Mouse (Mus musculus) stomach, embryonic 15.5 days (tissue): ENCODE results near the gene Gpr174. TPM values are rescaled to one million over a fixed set of nuclear protein-coding genes. Genes with fewer than 3 reads are reported as not detected.
"Not testable (repeated sequence)": the region's sequence is repeated elsewhere in the genome, so short reads cannot be mapped to it uniquely, and the experiment has no call there.

ENCODE experiments used
- ATAC-seq: fragments of 200-750 bp; cut with Nextera tagmentation; 2 replicates; pipeline ENCODE4 v1.8.0; 2017; ENCODE audit warnings: low read depth, moderate number of reproducible peaks, moderate TSS enrichment; ENCODE audit not compliant: insufficient read depth, low FRiP score
- H3K27ac ChIP-seq: fragments of 300-500 bp; sonication (generic); 2 replicates; pipeline ENCODE4 v1.5.1; 2015; ENCODE audit warnings: mild to moderate bottlenecking, inconsistent platforms
- H3K27me3 ChIP-seq: fragments of 300-500 bp; sonication (generic); replicated peaks from 2 replicates; pipeline ENCODE4 v1.6.1; 2015; ENCODE audit warnings: inconsistent platforms
- H3K36me3 ChIP-seq: fragments of 300-500 bp; sonication (generic); 2 replicates; pipeline ENCODE4 v1.6.1; 2015; ENCODE audit warnings: inconsistent platforms
- H3K4me1 ChIP-seq: fragments of 300-500 bp; sonication (generic); 2 replicates; pipeline ENCODE4 v1.6.1; 2015; ENCODE audit warnings: inconsistent platforms
- H3K4me2 ChIP-seq: fragments of 300-500 bp; sonication (generic); 2 replicates; pipeline ENCODE4 v1.6.1; 2015; ENCODE audit warnings: mild to moderate bottlenecking, inconsistent platforms
- H3K4me3 ChIP-seq: fragments of 300-500 bp; sonication (generic); replicated peaks from 2 replicates; pipeline ENCODE4 v1.5.1; 2015; ENCODE audit warnings: inconsistent platforms
- H3K9ac ChIP-seq: fragments of 300-500 bp; sonication (generic); 2 replicates; pipeline ENCODE4 v1.6.1; 2015; ENCODE audit warnings: inconsistent platforms
- H3K9me3 ChIP-seq: fragments of 300-500 bp; sonication (generic); 2 replicates; pipeline ENCODE4 v1.6.1; 2016; ENCODE audit warnings: inconsistent platforms
- WGBS: fragments of 180-500 bp; shearing (Covaris S2); methylation state at CpG from one replicate; pipeline ENCODE4 v1.1.7; 2015; 5-methylcytosine and 5-hydroxymethylcytosine counted together
- polyA plus RNA-seq: library from polyadenylated mRNA; unstranded; fragments of >200 nt; fragmentation: Nextera tagmentation; extraction: Ambion mirVana; gene quantifications from 2 replicates; pipeline ENCODE4 v1.2.1, GENCODE M21; 2015

Gene Gpr174
- polyA plus RNA-seq, result 0.10 and 0.42 TPM in 2 replicates

DNA sequence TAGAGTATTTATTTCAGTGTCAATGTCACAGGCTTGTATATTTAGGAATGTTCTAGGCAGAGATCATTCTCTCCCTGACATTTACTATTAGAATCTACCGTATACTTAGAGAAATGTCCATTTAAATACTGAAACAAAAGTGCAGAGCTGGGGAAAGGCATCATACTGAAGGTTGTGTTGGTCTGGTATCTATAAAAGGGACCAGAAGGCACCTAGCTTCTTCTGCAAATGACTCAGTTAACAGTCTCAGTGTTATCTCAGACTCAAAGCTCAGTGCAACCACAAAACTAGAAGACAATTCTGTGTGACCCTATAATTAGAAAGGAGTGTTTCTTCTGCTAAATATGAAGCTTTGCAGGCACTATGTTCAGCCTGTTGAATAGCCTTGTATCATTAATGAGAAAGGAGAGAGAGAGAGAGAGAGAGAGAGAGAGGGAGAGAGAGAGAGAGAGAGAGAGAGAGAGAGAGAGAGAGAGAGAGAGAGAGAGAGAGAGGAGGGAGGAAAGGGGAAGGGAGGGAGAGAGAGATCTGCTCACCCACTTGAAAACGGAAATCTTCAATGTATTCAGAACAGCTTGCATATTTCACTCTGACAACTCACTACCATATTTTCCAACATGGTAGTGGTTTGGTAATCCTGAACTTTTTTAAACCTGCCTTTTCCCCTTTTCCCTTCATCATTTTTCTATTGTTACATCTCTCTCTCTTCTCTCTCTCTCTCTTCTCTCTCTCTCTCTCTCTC, at the start of gene Gpr174:
Gpr174 (plus strand) TSS at position 393 of the 742 bp plus-strand sequence.
- Histone ChIP-seq H3K36me3 (no peaks in the 10 kb centered on the region), H3K27ac (no peak within 1 kb of the TSS), H3K27me3 (no peaks in the 10 kb centered on the region), H3K4me3 (no peak within 1 kb of the TSS), H3K9ac (no peak within 1 kb of the TSS), H3K4me2 (no peak within 1 kb of the TSS), H3K4me1 (no peaks in the 10 kb centered on the region), H3K9me3 (no peaks in the 10 kb centered on the region)
- 57% methylated on average over 2 of the region's 2 CpGs for WGBS
- no peak for ATAC-seq

DNA sequence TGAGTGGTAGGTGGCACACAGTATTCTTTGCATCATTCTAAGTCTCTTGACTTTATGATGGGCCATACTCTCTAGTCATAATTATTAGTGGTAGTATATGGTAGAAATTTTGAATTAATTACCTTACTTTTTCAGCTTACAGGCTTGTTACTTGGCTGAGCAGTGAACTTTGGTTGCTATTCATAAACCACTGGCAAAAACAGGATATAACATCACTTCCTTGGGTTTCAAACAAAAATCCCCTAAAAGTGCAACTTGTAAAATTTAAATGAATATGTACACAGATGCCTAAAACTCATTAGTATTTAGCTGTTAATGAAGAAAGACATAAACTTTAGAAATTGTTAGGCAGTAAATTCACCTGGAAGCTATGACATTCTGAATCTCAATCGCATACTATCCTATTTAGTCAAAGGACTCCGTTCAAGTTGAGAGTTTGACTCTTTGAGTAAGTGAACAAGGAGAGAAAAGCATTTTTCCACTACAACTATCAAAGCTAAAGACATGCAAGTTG, 38.0 kb upstream of the Gpr174 start:
- no peak for ATAC-seq
- Histone ChIP-seq H3K9ac (no peak overlapping the region), H3K36me3 (no peaks in the 10 kb centered on the region), H3K27ac (no peak overlapping the region), H3K9me3 (no peaks in the 10 kb centered on the region), H3K4me1 (no peaks in the 10 kb centered on the region), H3K4me2 (no peak overlapping the region), H3K4me3 (no peak overlapping the region), H3K27me3 (no peaks in the 10 kb centered on the region)
- WGBS, result 81% methylated on average over 2 of the region's 2 CpGs

DNA sequence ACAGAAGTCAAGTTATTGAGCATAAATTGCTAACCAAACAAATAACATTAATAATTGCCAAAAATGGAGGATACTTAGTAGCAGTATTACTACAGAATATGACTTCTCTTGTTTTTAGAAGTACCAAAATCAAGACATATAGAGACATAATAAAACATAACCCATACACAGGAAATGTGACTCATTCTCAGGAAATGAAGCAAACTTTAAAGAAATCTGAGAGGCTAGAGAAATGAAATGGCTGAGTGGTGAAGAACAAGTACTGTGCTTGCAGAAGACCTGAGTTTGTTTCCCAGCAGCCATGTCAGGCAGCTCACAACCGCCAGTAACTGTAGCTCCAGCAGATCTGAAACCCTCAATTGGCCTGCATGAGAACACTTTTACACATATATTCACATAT, 30.8 kb upstream of the Gpr174 start:
- no peaks in the 10 kb centered on the region for H3K9me3 ChIP-seq
- ATAC-seq, result no peak
- WGBS, result 81% methylated on average over 1 of the region's 1 CpGs
- no peaks in the 10 kb centered on the region for H3K4me1 ChIP-seq
- no peak overlapping the region for H3K9ac ChIP-seq
- no peaks in the 10 kb centered on the region for H3K27me3 ChIP-seq
- no peak overlapping the region for H3K27ac ChIP-seq
- H3K4me3 ChIP-seq, result no peak overlapping the region
- no peak overlapping the region for H3K4me2 ChIP-seq
- H3K36me3 ChIP-seq, result no peaks in the 10 kb centered on the region

DNA sequence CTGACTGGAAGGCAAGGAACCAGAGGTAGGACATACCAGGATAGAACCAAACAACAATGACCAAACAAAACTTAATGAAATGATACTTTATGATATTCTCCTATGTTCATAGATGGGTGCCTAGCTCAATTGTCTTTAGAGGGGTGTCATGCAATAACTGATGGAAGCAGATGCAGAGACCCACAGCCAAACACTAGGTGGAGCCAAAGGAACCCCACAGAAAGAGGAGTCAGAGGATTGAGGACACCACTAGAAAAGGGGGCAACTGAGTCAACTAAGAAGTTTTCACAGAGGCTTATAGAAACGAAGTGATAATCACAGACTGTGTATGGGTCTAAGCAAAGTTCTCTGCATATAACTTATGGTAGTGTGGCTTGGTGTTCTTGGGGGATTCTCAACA, 24.5 kb upstream of the Gpr174 start:
- ATAC-seq, result no peak
- Histone ChIP-seq H3K4me1 (no peaks in the 10 kb centered on the region), H3K36me3 (no peaks in the 10 kb centered on the region), H3K9ac (no peak overlapping the region), H3K9me3 (no peaks in the 10 kb centered on the region), H3K27me3 (no peaks in the 10 kb centered on the region), H3K4me3 (no peak overlapping the region), H3K27ac (no peak overlapping the region), H3K4me2 (no peak overlapping the region)
- WGBS, result 71% methylated on average over 1 of the region's 1 CpGs

DNA sequence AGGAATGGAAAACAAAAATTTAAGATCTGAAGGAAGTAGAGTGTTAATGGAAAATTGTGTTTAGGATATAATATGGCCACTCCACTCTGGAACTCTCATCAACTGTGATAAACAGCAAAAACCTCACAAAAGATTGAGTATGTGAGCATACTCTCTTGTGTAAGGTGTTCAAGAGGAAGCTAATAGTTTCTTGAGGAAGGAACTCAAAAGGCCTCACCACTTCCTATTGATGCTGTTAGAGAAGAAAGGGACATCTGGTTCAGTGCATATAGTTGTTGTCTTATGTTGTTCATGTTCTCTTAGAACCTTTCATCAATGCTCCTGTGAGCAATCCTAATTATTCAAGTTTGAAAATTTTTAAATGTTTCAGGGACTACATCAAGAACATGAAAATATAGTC, 21.0 kb upstream of the Gpr174 start:
- Histone ChIP-seq H3K9ac (no peak overlapping the region), H3K4me2 (no peak overlapping the region), H3K4me3 (no peak overlapping the region), H3K27ac (no peak overlapping the region), H3K36me3 (no peaks in the 10 kb centered on the region), H3K27me3 (no peaks in the 10 kb centered on the region), H3K4me1 (no peaks in the 10 kb centered on the region), H3K9me3 (no peaks in the 10 kb centered on the region)
- ATAC-seq, result no peak

DNA sequence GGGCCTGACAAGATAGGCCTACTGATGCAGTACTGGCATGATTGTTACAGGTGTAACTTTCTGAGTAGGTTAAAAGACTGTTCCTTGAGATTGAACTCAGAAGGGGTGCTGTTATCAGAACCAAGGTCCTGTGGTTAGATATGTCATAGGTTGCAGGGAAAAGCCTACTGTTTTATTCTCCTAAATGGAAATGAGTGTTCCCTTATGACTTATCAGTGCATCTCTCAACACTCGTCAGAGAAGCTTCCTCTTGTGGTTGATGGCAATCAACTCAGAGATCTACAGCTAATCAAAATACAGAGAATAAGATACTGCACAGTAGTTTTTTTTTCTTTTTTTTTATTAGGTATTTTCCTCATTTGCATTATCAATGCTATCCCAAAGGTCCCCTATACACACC, 19.2 kb upstream of the Gpr174 start:
- 86% methylated on average over 1 of the region's 1 CpGs for WGBS
- ATAC-seq, result no peak

DNA sequence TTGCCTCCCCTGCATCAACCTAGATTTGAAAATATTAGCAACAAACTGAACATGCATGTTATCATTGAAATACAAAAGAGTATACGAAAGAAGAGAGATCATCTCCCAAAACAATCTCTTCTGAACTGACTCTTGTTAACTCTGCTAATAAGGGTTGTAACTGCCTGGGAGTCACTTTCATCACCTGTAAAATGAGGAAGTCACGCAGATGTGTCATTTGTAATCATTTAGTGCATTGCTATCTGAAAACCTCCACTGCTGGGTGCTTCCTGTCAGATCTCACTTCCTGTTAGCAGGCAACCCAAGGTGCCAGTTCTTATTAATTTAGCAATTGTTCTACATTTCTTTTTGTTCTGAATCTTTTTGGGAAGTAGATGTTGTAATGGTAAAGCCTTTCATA, 5.3 kb upstream of the Gpr174 start:
- H3K4me3 ChIP-seq, result no peak overlapping the region
- no peak for ATAC-seq
- H3K4me2 ChIP-seq, result no peak overlapping the region
- H3K27ac ChIP-seq, result no peak overlapping the region
- no peak overlapping the region for H3K9ac ChIP-seq
- no peaks in the 10 kb centered on the region for H3K4me1 ChIP-seq
- H3K36me3 ChIP-seq, result no peaks in the 10 kb centered on the region
- WGBS, result 76% methylated on average over 2 of the region's 2 CpGs
- H3K9me3 ChIP-seq, result no peaks in the 10 kb centered on the region
- no peaks in the 10 kb centered on the region for H3K27me3 ChIP-seq

More for the DNA sequence above, 19.2 kb upstream of the Gpr174 start:
- Histone ChIP-seq H3K4me3 (no peak overlapping the region), H3K9me3 (no peaks in the 10 kb centered on the region), H3K27ac (no peak overlapping the region), H3K9ac (no peak overlapping the region), H3K4me1 (no peaks in the 10 kb centered on the region), H3K36me3 (no peaks in the 10 kb centered on the region), H3K4me2 (no peak overlapping the region), H3K27me3 (no peaks in the 10 kb centered on the region)

DNA sequence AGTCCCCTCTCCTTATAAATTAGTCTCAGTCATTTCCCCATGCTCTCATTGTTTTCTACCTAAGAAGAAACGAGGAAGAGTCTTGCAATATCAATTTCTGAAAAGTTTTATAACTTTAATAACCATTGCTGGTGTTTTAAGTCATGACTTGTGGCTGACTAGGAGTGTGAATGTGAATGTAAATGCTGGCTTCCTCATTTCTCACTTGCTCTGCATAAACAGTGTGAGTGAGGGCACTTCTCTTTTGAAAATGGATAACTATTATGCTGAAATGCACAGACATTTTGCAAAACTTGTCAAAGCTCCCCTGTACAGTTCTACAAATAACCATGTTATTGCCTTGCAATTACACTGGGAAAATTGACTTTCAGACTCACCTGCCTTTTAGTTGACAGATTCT, 8.9 kb downstream of the Gpr174 start:
- H3K27me3 ChIP-seq, result no peaks in the 10 kb centered on the region
- H3K27ac ChIP-seq, result no peak overlapping the region
- 20% methylated on average over 1 of the region's 1 CpGs for WGBS
- H3K4me3 ChIP-seq, result no peak overlapping the region
- ATAC-seq, result no peak
- no peaks in the 10 kb centered on the region for H3K36me3 ChIP-seq
- no peaks in the 10 kb centered on the region for H3K4me1 ChIP-seq
- H3K9ac ChIP-seq, result no peak overlapping the region
- H3K9me3 ChIP-seq, result no peaks in the 10 kb centered on the region
- H3K4me2 ChIP-seq, result no peak overlapping the region

DNA sequence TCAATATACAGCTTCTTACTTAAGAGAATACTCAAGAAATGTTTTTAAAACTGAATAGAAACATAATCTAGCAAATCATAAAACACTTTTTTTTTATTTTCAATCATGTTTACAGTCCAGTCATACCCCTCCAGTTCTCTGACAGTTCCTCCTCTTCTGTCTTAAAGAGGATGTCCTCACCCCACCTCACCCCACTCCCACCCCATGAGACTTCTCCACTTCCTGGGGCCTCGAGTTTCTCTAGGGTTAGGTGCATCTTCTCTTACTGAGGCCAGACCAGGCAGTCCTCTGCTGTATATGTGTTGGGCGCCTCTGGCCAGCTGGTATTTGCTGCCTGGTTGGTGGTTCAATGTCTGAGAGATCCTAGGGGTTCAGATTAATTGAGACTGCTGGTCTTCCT, 21.9 kb downstream of the Gpr174 start:
- H3K36me3 ChIP-seq, result no peaks in the 10 kb centered on the region
- no peaks in the 10 kb centered on the region for H3K9me3 ChIP-seq
- no peak overlapping the region for H3K27ac ChIP-seq
- no peak overlapping the region for H3K4me2 ChIP-seq
- no peaks in the 10 kb centered on the region for H3K27me3 ChIP-seq
- 69% methylated on average over 2 of the region's 2 CpGs for WGBS
- no peak for ATAC-seq
- H3K4me1 ChIP-seq, result no peaks in the 10 kb centered on the region
- H3K4me3 ChIP-seq, result no peak overlapping the region
- H3K9ac ChIP-seq, result no peak overlapping the region

DNA sequence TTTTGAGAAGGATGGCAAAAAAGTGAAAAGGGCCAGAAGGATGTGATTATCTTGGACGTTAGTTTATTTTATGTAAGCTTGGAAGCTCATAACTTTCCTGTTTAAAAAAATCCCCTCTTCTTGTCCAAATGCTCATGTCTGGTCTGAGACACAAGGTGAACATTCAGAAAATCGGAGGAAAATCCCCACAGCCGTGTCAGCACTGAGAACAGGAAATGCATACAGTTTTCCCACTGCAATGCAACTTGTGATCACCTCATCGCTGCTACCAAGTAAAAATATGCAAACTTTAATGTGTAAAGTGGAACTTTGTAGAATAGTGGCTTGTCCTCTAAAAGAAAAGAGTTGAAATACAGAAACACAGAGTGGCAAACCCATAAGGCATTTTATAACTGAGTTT, 28.5 kb downstream of the Gpr174 start:
- no peak for ATAC-seq
- WGBS, result 53% methylated on average over 4 of the region's 4 CpGs

DNA sequence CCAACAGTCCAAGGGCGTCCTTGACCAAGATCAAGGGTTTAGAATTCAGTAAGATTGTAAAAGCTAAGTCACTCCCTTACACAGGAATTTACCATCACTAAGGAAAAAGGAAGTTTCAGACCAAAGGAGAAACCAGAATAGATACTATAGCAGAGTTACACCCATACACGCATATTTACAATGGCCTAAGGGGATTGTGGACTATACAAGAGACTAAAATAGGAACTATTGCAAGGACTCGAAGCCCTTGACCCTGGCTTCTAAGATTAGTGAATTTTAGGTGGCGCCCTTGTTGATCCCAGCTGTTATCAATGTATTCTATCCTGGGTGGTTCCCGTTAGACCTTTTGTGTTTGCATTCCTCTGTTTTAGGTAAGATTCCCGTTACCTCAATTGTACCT, 42.2 kb downstream of the Gpr174 start:
- not testable (repeated sequence) for H3K9ac ChIP-seq, H3K27me3 ChIP-seq, H3K9me3 ChIP-seq, ATAC-seq, H3K27ac ChIP-seq, H3K4me1 ChIP-seq, H3K36me3 ChIP-seq, H3K4me3 ChIP-seq, H3K4me2 ChIP-seq
- 91% methylated on average over 6 of the region's 6 CpGs for WGBS

More for the DNA sequence above, 28.5 kb downstream of the Gpr174 start:
- H3K36me3 ChIP-seq, result no peaks in the 10 kb centered on the region
- no peak overlapping the region for H3K4me3 ChIP-seq
- no peak overlapping the region for H3K9ac ChIP-seq
- H3K9me3 ChIP-seq, result no peaks in the 10 kb centered on the region
- no peaks in the 10 kb centered on the region for H3K4me1 ChIP-seq
- H3K27me3 ChIP-seq, result no peaks in the 10 kb centered on the region
- no peak overlapping the region for H3K27ac ChIP-seq
- H3K4me2 ChIP-seq, result no peak overlapping the region

DNA sequence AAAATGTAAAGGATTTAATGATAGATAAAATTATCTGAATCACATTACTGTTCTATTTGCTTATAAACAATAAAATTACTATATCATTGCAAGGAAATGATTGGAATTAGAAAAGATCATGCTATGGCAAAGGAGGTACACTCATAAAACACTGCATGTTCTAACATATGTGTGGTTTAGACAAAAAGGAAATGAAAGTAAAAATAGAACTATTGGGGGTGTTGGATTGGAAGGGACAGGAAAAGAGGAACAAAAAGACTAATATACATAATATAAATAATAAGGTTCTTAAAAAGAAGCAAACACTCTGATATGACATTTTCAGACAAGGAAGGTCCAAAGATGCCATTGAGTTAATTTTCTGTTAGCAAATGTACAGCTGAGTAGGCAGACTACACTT, 43.1 kb downstream of the Gpr174 start:
- Histone ChIP-seq H3K4me1 (no peaks in the 10 kb centered on the region), H3K27ac (no peak overlapping the region), H3K4me2 (no peak overlapping the region), H3K9me3 (no peaks in the 10 kb centered on the region), H3K9ac (no peak overlapping the region), H3K36me3 (no peaks in the 10 kb centered on the region), H3K4me3 (no peak overlapping the region), H3K27me3 (no peaks in the 10 kb centered on the region)
- ATAC-seq, result no peak

DNA sequence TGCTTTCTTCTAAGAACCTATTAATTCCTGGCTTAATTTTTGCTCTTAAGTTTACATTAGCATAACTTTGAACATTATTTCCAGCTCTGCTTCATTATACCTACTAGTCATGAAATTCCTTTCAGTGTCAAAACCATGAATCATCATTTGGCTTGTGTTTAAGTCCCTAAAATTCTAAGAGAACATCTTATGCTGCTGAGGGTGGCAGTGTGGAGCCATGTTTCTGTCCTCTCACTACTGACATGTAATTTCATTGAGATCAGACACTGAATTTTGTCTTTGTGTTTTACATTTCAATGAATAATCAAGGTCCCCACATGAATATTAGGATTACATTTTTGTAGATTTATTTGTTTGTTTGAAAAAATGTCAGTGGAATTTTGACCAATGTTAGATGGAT, 50.8 kb downstream of the Gpr174 start:
- ATAC-seq, result no peak
- H3K36me3 ChIP-seq, result no peaks in the 10 kb centered on the region
- H3K4me3 ChIP-seq, result no peak overlapping the region
- H3K9ac ChIP-seq, result no peak overlapping the region
- H3K9me3 ChIP-seq, result no peaks in the 10 kb centered on the region
- H3K4me1 ChIP-seq, result no peaks in the 10 kb centered on the region
- no peak overlapping the region for H3K27ac ChIP-seq
- H3K27me3 ChIP-seq, result no peaks in the 10 kb centered on the region
- no peak overlapping the region for H3K4me2 ChIP-seq
